Mouse (Mus musculus): ENCODE measurements around the gene Adrb1.

Adrb1 gene

GRCm38 (mm10) chr19:56703238-56704097 is 18.5 kb upstream of the Adrb1 start:
- DNase-seq (ENCODE audit: low spot score): peak; percentile 69

- DNase-seq (ENCODE audit: low spot score): peak; percentile 14
Measured at GRCm38 (mm10) chr19:56705026-56705675, 16.8 kb upstream of the Adrb1 start.

- DNase-seq (ENCODE audit: low spot score): no peak
Measured at GRCm38 (mm10) chr19:56708794-56709193, 13.2 kb upstream of the Adrb1 start.

- DNase-seq (ENCODE audit: low spot score): peak; percentile 27
Measured at GRCm38 (mm10) chr19:56710131-56710905, 11.7 kb upstream of the Adrb1 start.

GRCm38 (mm10) chr19:56713613-56714012 is 8.4 kb upstream of the Adrb1 start:
- DNase-seq (ENCODE audit: low spot score): no peak

- no peak for DNase-seq (ENCODE audit: low spot score)
Measured at GRCm38 (mm10) chr19:56714661-56715170, 7.3 kb upstream of the Adrb1 start.

GRCm38 (mm10) chr19:56718046-56718445 is 4.0 kb upstream of the Adrb1 start:
- DNase-seq (ENCODE audit: low spot score): no peak

- no peak for DNase-seq (ENCODE audit: low spot score)
Measured at GRCm38 (mm10) chr19:56720882-56721281, 1.1 kb upstream of the Adrb1 start.

- DNase-seq (ENCODE audit: low spot score): no peak
Measured at GRCm38 (mm10) chr19:56722291-56722707, 300 bp downstream of the Adrb1 start.

GRCm38 (mm10) chr19:56722711-56723330 is 822 bp downstream of the Adrb1 start:
- DNase-seq (ENCODE audit: low spot score): no peak

- DNase-seq (ENCODE audit: low spot score): peak; percentile 74
Measured at GRCm38 (mm10) chr19:56723331-56724125, 1.5 kb downstream of the Adrb1 start.

GRCm38 (mm10) chr19:56724126-56724597 is 2.2 kb downstream of the Adrb1 start:
- no peak for DNase-seq (ENCODE audit: low spot score)

- no peak for DNase-seq (ENCODE audit: low spot score)
Measured at GRCm38 (mm10) chr19:56727170-56727877, 5.3 kb downstream of the Adrb1 start.

- DNase-seq (ENCODE audit: low spot score): no peak
Measured at GRCm38 (mm10) chr19:56734033-56734572, 12.1 kb downstream of the Adrb1 start.

GRCm38 (mm10) chr19:56735747-56736146 is 13.7 kb downstream of the Adrb1 start:
- no peak for DNase-seq (ENCODE audit: low spot score)

- DNase-seq (ENCODE audit: low spot score): no peak
Measured at GRCm38 (mm10) chr19:56736287-56736686, 14.3 kb downstream of the Adrb1 start.

- no peak for DNase-seq (ENCODE audit: low spot score)
Measured at GRCm38 (mm10) chr19:56745061-56745460, 23.1 kb downstream of the Adrb1 start.

- DNase-seq (ENCODE audit: low spot score): no peak
Measured at GRCm38 (mm10) chr19:56745528-56745927, 23.5 kb downstream of the Adrb1 start.

- no peak for DNase-seq (ENCODE audit: low spot score)
Measured at GRCm38 (mm10) chr19:56746618-56747017, 24.6 kb downstream of the Adrb1 start.

- no peak for DNase-seq (ENCODE audit: low spot score)
Measured at GRCm38 (mm10) chr19:56747878-56748277, 25.9 kb downstream of the Adrb1 start.
